In genomic region chr1:158228687-158229224, GRCm38 (mm10) we compare ENCODE assay signal across 25 mouse cellular contexts.
DNase-seq lines count a peak whose midpoint lies in the region; ATAC-seq lines count a peak whose summit lies in the region.
"Had no signal": no experiment of that assay in that cellular context is flagged by ENCODE, and none has a peak within 500 bp of the region (broad histone marks: within the 10 kb centered on the region; RNA-seq: fewer than 3 reads in every experiment).

No protein-coding gene starts in this region.

- no peaks in the 10 kb centered on the region for H3K27me3 ChIP-seq in midbrain, embryonic 11.5 days (ENCODE audit: control insufficient read depth, insufficient read depth, low read length)
- H3K27me3 ChIP-seq in midbrain, embryonic 15.5 days (replicated peaks), result no peaks in the 10 kb centered on the region
- H3K27me3 ChIP-seq: embryonic facial prominence, embryonic 13.5 days; embryonic facial prominence, embryonic 15.5 days; forebrain, embryonic 13.5 days; forebrain, embryonic 15.5 days had no signal

- no peaks in the 10 kb centered on the region for H3K9me3 ChIP-seq in midbrain, embryonic 11.5 days (ENCODE audit: control insufficient read depth, low read length)
- H3K9me3 ChIP-seq in midbrain, embryonic 15.5 days, result no peaks in the 10 kb centered on the region
- H3K9me3 ChIP-seq: embryonic facial prominence, embryonic 13.5 days; embryonic facial prominence, embryonic 15.5 days; forebrain, embryonic 10.5 days; forebrain, embryonic 13.5 days; forebrain, embryonic 15.5 days had no signal

- no peak overlapping the region for H3K9ac ChIP-seq in midbrain, embryonic 11.5 days (ENCODE audit: low read length)
- no peak overlapping the region for H3K9ac ChIP-seq in midbrain, embryonic 15.5 days
- H3K9ac ChIP-seq: embryonic facial prominence, embryonic 13.5 days; embryonic facial prominence, embryonic 15.5 days; forebrain, embryonic 13.5 days; forebrain, embryonic 15.5 days; forebrain, postnatal 0 days had no signal

- ATAC-seq in midbrain, embryonic 11.5 days (ENCODE audit: low FRiP score), result no peak
- no peak for ATAC-seq in midbrain, embryonic 15.5 days (replicated peaks)
- ATAC-seq in common myeloid progenitor, adult 5-6 weeks (replicated peaks; ENCODE audit: low read depth, poor library complexity, severe bottlenecking), result peak; percentile 29; the same call in 1 of the 2 replicates
- ATAC-seq in erythroid progenitor cell, adult 5-6 weeks (replicated peaks; ENCODE audit: low FRiP score, poor library complexity, severe bottlenecking), result peak; percentile 84
- ATAC-seq in megakaryocyte-erythroid progenitor cell, adult 5-6 weeks (replicated peaks; ENCODE audit: low FRiP score, low TSS enrichment, poor library complexity, severe bottlenecking), result peak; percentile 67
- ATAC-seq: activated CD4-positive, CD25-positive, alpha-beta regulatory T cell, adult 4 months; forebrain, embryonic 13.5 days; forebrain, embryonic 15.5 days; forebrain, postnatal 0 days; Patski had no signal

- no peak overlapping the region for H3K27ac ChIP-seq in midbrain, embryonic 11.5 days (ENCODE audit: low read depth, low read length)
- H3K27ac ChIP-seq in midbrain, embryonic 15.5 days, result no peak overlapping the region
- H3K27ac ChIP-seq: embryonic facial prominence, embryonic 13.5 days; embryonic facial prominence, embryonic 15.5 days; forebrain, embryonic 10.5 days; forebrain, embryonic 13.5 days; forebrain, embryonic 15.5 days had no signal

- no peaks in the 10 kb centered on the region for H3K36me3 ChIP-seq in midbrain, embryonic 11.5 days (ENCODE audit: control insufficient read depth, insufficient read depth, low read length)
- no peaks in the 10 kb centered on the region for H3K36me3 ChIP-seq in midbrain, embryonic 15.5 days (replicated peaks)
- H3K36me3 ChIP-seq: embryonic facial prominence, embryonic 13.5 days; embryonic facial prominence, embryonic 15.5 days; forebrain, embryonic 10.5 days; forebrain, embryonic 15.5 days had no signal

- no peak overlapping the region for H3K4me2 ChIP-seq in midbrain, embryonic 11.5 days
- H3K4me2 ChIP-seq in midbrain, embryonic 15.5 days, result no peak overlapping the region
- H3K4me2 ChIP-seq: embryonic facial prominence, embryonic 13.5 days; embryonic facial prominence, embryonic 15.5 days; forebrain, embryonic 13.5 days; forebrain, embryonic 15.5 days had no signal

- H3K4me1 ChIP-seq in midbrain, embryonic 11.5 days (ENCODE audit: control insufficient read depth, insufficient read depth, low read length), result no peaks in the 10 kb centered on the region
- H3K4me1 ChIP-seq in midbrain, embryonic 15.5 days, result peaks cover 8% of the 10 kb centered on the region; the same call in 1 of the 2 replicates
- H3K4me1 ChIP-seq: embryonic facial prominence, embryonic 15.5 days had no signal

- DNase-seq in midbrain, embryonic 11.5 days (ENCODE audit: low spot score, missing footprints), result peak; percentile 60
- DNase-seq in ovary, postnatal 36 days (ENCODE audit: low spot score), result no peak
- no peak for DNase-seq in right cerebral cortex, postnatal 14 days
- DNase-seq in cerebellum, adult 9-11 months, result no peak
- DNase-seq: adrenal gland, adult 2 months; adrenal gland, postnatal 10 days; adrenal gland, postnatal 25 days; cerebellum, adult 11 months; cerebellum, adult 18-20 months; cerebellum, adult 8-10 months; cerebellum, postnatal 10 days; cerebellum, postnatal 25 days; embryo, embryonic 11 days; forebrain, postnatal 0 days had no signal

- no peak overlapping the region for H3K4me3 ChIP-seq in midbrain, embryonic 11.5 days (ENCODE audit: low read depth, low read length)
- no peak overlapping the region for H3K4me3 ChIP-seq in midbrain, embryonic 15.5 days
- H3K4me3 ChIP-seq: embryonic facial prominence, embryonic 13.5 days; embryonic facial prominence, embryonic 15.5 days; forebrain, embryonic 10.5 days; forebrain, embryonic 13.5 days; forebrain, embryonic 15.5 days had no signal

- WGBS in midbrain, embryonic 11.5 days, result 91% methylated on average over 9 of the region's 9 CpGs
- WGBS in midbrain, embryonic 15.5 days, result 87% methylated on average over 9 of the region's 9 CpGs

Comparison
In these comparisons a context has a peak if more than half of its experiments do, and no peak if none do; other contexts are left out.
1. ATAC-seq: peak in common myeloid progenitor, adult 5-6 weeks (single experiment), erythroid progenitor cell, adult 5-6 weeks (single experiment) and megakaryocyte-erythroid progenitor cell, adult 5-6 weeks (single experiment); none in midbrain, embryonic 11.5 days (single experiment) and midbrain, embryonic 15.5 days (single experiment).